Mouse (Mus musculus) testis, adult 10 weeks (tissue): ENCODE results near the gene Olfr69. TPM values are rescaled to one million over a fixed set of nuclear protein-coding genes. Genes with fewer than 3 reads are reported as not detected.

ENCODE experiments used
- polyA plus RNA-seq: library from polyadenylated mRNA; stranded (reverse); fragments of 350-450 nt; fragmentation: Illumina TruSeq; extraction: RNeasy Lipid Tissue Mini Kit (QIAGEN cat#74804); gene quantifications from one replicate; pipeline ENCODE4 v1.2.3, GENCODE M21; 2014; ENCODE audit warnings: low read depth, low replicate concordance

Gene Olfr69
- polyA plus RNA-seq, result not detected

DNA sequence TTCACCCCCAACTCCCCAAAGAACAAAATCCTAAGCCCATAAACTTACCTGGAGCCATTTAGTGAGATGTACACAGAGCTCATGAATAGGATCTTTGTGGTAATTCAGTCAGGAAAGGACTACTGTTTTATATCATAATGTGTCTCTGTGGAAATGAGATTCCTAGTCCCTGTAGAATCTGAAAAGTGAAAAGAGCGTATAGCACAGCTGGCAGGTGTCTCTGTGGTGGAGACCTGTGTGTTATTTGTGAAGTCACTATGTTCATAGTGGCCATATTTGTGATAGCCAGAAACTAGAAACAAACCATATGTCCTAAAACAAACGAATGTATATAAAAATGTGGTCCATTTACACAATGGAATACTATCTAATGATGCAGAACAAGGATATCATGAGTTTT lies at the start of gene Olfr69:
Gene Olfr69, minus strand, starts transcription at position 101 of the 400 bp plus-strand sequence.

GRCm38 (mm10) chr7:103813766-103814165 lies 42.4 kb upstream of the Olfr69 start, which contains the start of gene Hbb-bt:
TSS of gene Hbb-bt (minus strand) at chr7:103813996.

GRCm38 (mm10) chr7:103791721-103792120 lies 20.3 kb upstream of the Olfr69 start, which contains the start of gene Olfr67:
TSS of gene Olfr67 (minus strand) at chr7:103791821.

DNA sequence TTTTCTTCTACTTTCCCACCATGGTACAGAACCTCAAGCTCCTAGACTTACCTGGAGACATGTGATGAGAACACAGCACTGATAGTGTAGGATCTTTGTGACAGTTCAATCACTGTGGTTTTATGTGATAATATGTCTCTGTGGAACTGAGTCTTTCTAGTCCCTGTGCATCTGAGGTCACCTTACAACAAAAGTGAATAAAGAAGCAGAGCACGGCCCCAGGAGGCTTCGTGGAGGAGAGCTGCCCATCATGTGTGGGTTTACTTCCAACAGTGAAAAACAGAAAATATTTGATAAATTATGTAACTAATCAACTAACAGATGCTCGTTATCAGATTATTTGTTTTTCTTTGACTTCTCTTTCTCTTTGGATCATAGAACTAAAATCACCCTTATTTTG lies 8.2 kb upstream of the Olfr69 start, which contains the start of gene Olfr68:
Gene Olfr68, minus strand, starts transcription at position 101 of the 400 bp plus-strand sequence.

GRCm38 (mm10) chr7:103757233-103757632 lies 14.2 kb downstream of the Olfr69 start, which contains the start of gene Olfr630:
TSS of gene Olfr630 (minus strand) at chr7:103757333.

GRCm38 (mm10) chr7:103744843-103745242 lies 26.6 kb downstream of the Olfr69 start, which contains the start of gene Olfr629:
TSS of gene Olfr629 (minus strand) at chr7:103744943.

DNA sequence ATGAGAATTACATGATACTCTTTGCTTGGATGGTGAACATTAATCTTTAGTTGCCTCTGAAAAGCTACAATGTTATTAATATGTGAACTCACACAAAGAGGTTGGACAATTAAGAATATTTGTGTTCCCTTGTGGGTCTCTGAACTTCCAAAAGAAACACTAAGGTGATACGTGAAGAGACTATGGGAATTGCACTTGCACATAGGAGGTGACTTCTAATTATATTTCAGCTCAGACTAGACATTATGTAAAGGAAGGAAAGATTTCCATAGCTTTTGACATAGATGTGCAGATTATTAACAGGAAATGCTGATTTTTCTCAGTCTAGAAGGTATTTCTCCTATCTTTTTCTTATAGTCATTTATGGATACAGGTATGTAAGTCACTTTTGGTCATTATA lies 41.3 kb downstream of the Olfr69 start, which contains the start of gene Olfr628:
Gene Olfr628, plus strand, starts transcription at position 301 of the 400 bp plus-strand sequence.

Other genes starting within 250 kb of the Olfr69 start
- gene Olfr612, start 228.9 kb downstream of the Olfr69 start, polyA plus RNA-seq, result not detected
- gene Olfr613, start 223.5 kb downstream of the Olfr69 start, polyA plus RNA-seq, result not detected
- gene Olfr615, start 215.5 kb downstream of the Olfr69 start, polyA plus RNA-seq, result not detected
- gene Olfr616, start 202.5 kb downstream of the Olfr69 start, polyA plus RNA-seq, result 0.38 TPM
- not detected for gene Olfr617, start 198.5 kb downstream of the Olfr69 start, polyA plus RNA-seq
- gene Olfr618, start 181.5 kb downstream of the Olfr69 start, polyA plus RNA-seq, result not detected
- gene Olfr619, start 171.0 kb downstream of the Olfr69 start, polyA plus RNA-seq, result not detected
- gene Olfr620, start 159.1 kb downstream of the Olfr69 start, polyA plus RNA-seq, result not detected
- gene Olfr622, start 128.9 kb downstream of the Olfr69 start, polyA plus RNA-seq, result not detected
- not detected for gene Olfr623, start 107.9 kb downstream of the Olfr69 start, polyA plus RNA-seq
- gene Olfr624, start 100.4 kb downstream of the Olfr69 start, polyA plus RNA-seq, result 0.06 TPM
- gene Olfr625-ps1, start 88.9 kb downstream of the Olfr69 start, polyA plus RNA-seq, result not detected
- gene Olfr243, start 56.9 kb downstream of the Olfr69 start, polyA plus RNA-seq, result not detected
- not detected for gene Olfr628, start 41.2 kb downstream of the Olfr69 start, polyA plus RNA-seq
- not detected for gene Olfr629, start 26.7 kb downstream of the Olfr69 start, polyA plus RNA-seq
- gene Olfr630, start 14.3 kb downstream of the Olfr69 start, polyA plus RNA-seq, result not detected
- gene Olfr68, start 8.1 kb upstream of the Olfr69 start, polyA plus RNA-seq, result not detected
- gene Olfr67, start 20.2 kb upstream of the Olfr69 start, polyA plus RNA-seq, result not detected
- 0.62 TPM for gene Hbb-bt, start 42.4 kb upstream of the Olfr69 start, polyA plus RNA-seq
- gene Hbb-bs, start 56.5 kb upstream of the Olfr69 start, polyA plus RNA-seq, result 9.6 TPM
- not detected for gene Hbb-bh2, start 68.9 kb upstream of the Olfr69 start, polyA plus RNA-seq
- gene Hbb-bh1, start 71.6 kb upstream of the Olfr69 start, polyA plus RNA-seq, result not detected
- not detected for gene Hbb-y, start 81.6 kb upstream of the Olfr69 start, polyA plus RNA-seq
- gene Olfr66, start 114.7 kb upstream of the Olfr69 start, polyA plus RNA-seq, result not detected
- gene Olfr64, start 122.9 kb upstream of the Olfr69 start, polyA plus RNA-seq, result not detected
- gene Olfr65, start 131.9 kb upstream of the Olfr69 start, polyA plus RNA-seq, result not detected
- not detected for gene Olfr631, start 157.2 kb upstream of the Olfr69 start, polyA plus RNA-seq
- not detected for gene Olfr632, start 162.8 kb upstream of the Olfr69 start, polyA plus RNA-seq
- gene Olfr633, start 172.8 kb upstream of the Olfr69 start, polyA plus RNA-seq, result not detected
- gene Olfr635, start 199.6 kb upstream of the Olfr69 start, polyA plus RNA-seq, result 0.03 TPM
- not detected for gene Olfr638, start 227.2 kb upstream of the Olfr69 start, polyA plus RNA-seq
- 0.07 TPM for gene Olfr639, start 245.7 kb upstream of the Olfr69 start, polyA plus RNA-seq